Mouse (Mus musculus) midbrain, embryonic 12.5 days (tissue): ENCODE data around the gene Slc7a14. TPM values are rescaled to one million over a fixed set of nuclear protein-coding genes. Genes with fewer than 3 reads are reported as not detected.
"Not testable (repeated sequence)": the region's sequence is repeated elsewhere in the genome, so short reads cannot be mapped to it uniquely, and the experiment has no call there.

Experiments
- ATAC-seq: fragments of 200-750 bp; cut with Nextera tagmentation; 2 replicates; pipeline ENCODE4 v1.8.0; 2017; ENCODE audit warnings: low read depth, moderate TSS enrichment, moderate library complexity; ENCODE audit not compliant: low FRiP score
- H3K27ac ChIP-seq: fragments of 300-500 bp; sonication (generic); replicated peaks from 2 replicates; pipeline ENCODE4 v1.5.1; 2016; ENCODE audit warnings: mild to moderate bottlenecking
- H3K27me3 ChIP-seq: fragments of 300-500 bp; sonication (generic); 2 replicates; pipeline ENCODE4 v1.6.1; 2016; ENCODE audit warnings: mild to moderate bottlenecking
- H3K36me3 ChIP-seq: fragments of 300-500 bp; sonication (generic); 2 replicates; pipeline ENCODE4 v1.6.1; 2016
- H3K4me1 ChIP-seq: fragments of 300-500 bp; sonication (generic); 2 replicates; pipeline ENCODE4 v1.6.1; 2016
- H3K4me2 ChIP-seq: fragments of 300-500 bp; sonication (generic); replicated peaks from 2 replicates; pipeline ENCODE4 v1.6.1; 2016; ENCODE audit warnings: mild to moderate bottlenecking, moderate library complexity
- H3K4me3 ChIP-seq: fragments of 300-500 bp; sonication (generic); 2 replicates; pipeline ENCODE4 v1.5.1; 2016; ENCODE audit warnings: mild to moderate bottlenecking
- H3K9ac ChIP-seq: fragments of 300-500 bp; sonication (generic); replicated peaks from 2 replicates; pipeline ENCODE4 v1.6.1; 2016; ENCODE audit warnings: mild to moderate bottlenecking, moderate library complexity
- H3K9me3 ChIP-seq: fragments of 300-500 bp; sonication (generic); 2 replicates; pipeline ENCODE4 v1.6.1; 2016; ENCODE audit warnings: mild to moderate bottlenecking
- WGBS: fragments of 180-500 bp; shearing (Covaris S2); methylation state at CpG from one replicate; pipeline ENCODE4 v1.1.7; 2016; 5-methylcytosine and 5-hydroxymethylcytosine counted together
- polyA plus RNA-seq: library from polyadenylated mRNA; unstranded; fragments of >200 nt; fragmentation: Nextera tagmentation; extraction: Ambion mirVana; gene quantifications from 2 replicates; pipeline ENCODE4 v1.2.1, GENCODE M21; 2016

The Slc7a14 gene
- polyA plus RNA-seq, 1 experiment from 2014 or later: 1.2 TPM

- H3K4me3 ChIP-seq: no peak overlapping the region
- H3K4me1 ChIP-seq: no peaks in the 10 kb centered on the region
- WGBS: 80% methylated on average over 3 of the region's 3 CpGs
- H3K27ac ChIP-seq: no peak overlapping the region
- ATAC-seq: no peak
- no peaks in the 10 kb centered on the region for H3K36me3 ChIP-seq
- H3K9me3 ChIP-seq: no peaks in the 10 kb centered on the region
- no peaks in the 10 kb centered on the region for H3K27me3 ChIP-seq
- H3K9ac ChIP-seq: no peak overlapping the region
- H3K4me2 ChIP-seq: no peak overlapping the region
Observed at GRCm38 (mm10) chr3:31287421-31287948, 22.7 kb downstream of the Slc7a14 start.

GRCm38 (mm10) chr3:31281116-31281515 is 29.1 kb downstream of the Slc7a14 start:
- no peak for ATAC-seq
- 64% methylated on average over 2 of the region's 2 CpGs for WGBS

GRCm38 (mm10) chr3:31274875-31275274 is 35.3 kb downstream of the Slc7a14 start:
- H3K9ac ChIP-seq: no peak overlapping the region
- no peak for ATAC-seq
- H3K4me2 ChIP-seq: no peak overlapping the region
- no peaks in the 10 kb centered on the region for H3K36me3 ChIP-seq
- no peaks in the 10 kb centered on the region for H3K27me3 ChIP-seq
- WGBS: 72% methylated on average over 2 of the region's 2 CpGs
- no peaks in the 10 kb centered on the region for H3K9me3 ChIP-seq
- H3K4me3 ChIP-seq: no peak overlapping the region
- no peaks in the 10 kb centered on the region for H3K4me1 ChIP-seq
- H3K27ac ChIP-seq: no peak overlapping the region

More at GRCm38 (mm10) chr3:31281116-31281515, 29.1 kb downstream of the Slc7a14 start:
- no peak overlapping the region for H3K4me3 ChIP-seq
- H3K9me3 ChIP-seq: no peaks in the 10 kb centered on the region
- H3K36me3 ChIP-seq: no peaks in the 10 kb centered on the region
- no peak overlapping the region for H3K27ac ChIP-seq
- H3K9ac ChIP-seq: no peak overlapping the region
- H3K4me1 ChIP-seq: no peaks in the 10 kb centered on the region
- no peaks in the 10 kb centered on the region for H3K27me3 ChIP-seq
- no peak overlapping the region for H3K4me2 ChIP-seq

- H3K9me3 ChIP-seq, H3K9ac ChIP-seq, H3K4me3 ChIP-seq, ATAC-seq, H3K4me1 ChIP-seq, H3K27me3 ChIP-seq, H3K36me3 ChIP-seq, H3K4me2 ChIP-seq, H3K27ac ChIP-seq: not testable (repeated sequence)
Observed at GRCm38 (mm10) chr3:31273247-31273646, 36.9 kb downstream of the Slc7a14 start.

GRCm38 (mm10) chr3:31272635-31273034 is 37.5 kb downstream of the Slc7a14 start:
- 80% methylated on average over 2 of the region's 2 CpGs for WGBS
- Histone ChIP-seq H3K4me1 (0 out of 2 replicates have a peak, but pooled peaks cover 3% of the 10 kb centered on the region), H3K9ac (no peak overlapping the region), H3K27me3 (no peaks in the 10 kb centered on the region), H3K4me2 (no peak overlapping the region), H3K4me3 (no peak overlapping the region), H3K27ac (no peak overlapping the region), H3K36me3 (no peaks in the 10 kb centered on the region), H3K9me3 (no peaks in the 10 kb centered on the region)
- ATAC-seq: no peak

- no peak overlapping the region for H3K4me3 ChIP-seq
- no peak overlapping the region for H3K4me2 ChIP-seq
- 0 out of 2 replicates have a peak, but pooled peaks cover 3% of the 10 kb centered on the region for H3K4me1 ChIP-seq
- H3K27ac ChIP-seq: no peak overlapping the region
- no peaks in the 10 kb centered on the region for H3K9me3 ChIP-seq
- no peak overlapping the region for H3K9ac ChIP-seq
- no peaks in the 10 kb centered on the region for H3K36me3 ChIP-seq
- WGBS: 81% methylated on average over 4 of the region's 4 CpGs
- no peak for ATAC-seq
- H3K27me3 ChIP-seq: no peaks in the 10 kb centered on the region
Observed at GRCm38 (mm10) chr3:31269551-31270317, 40.4 kb downstream of the Slc7a14 start.

- H3K36me3 ChIP-seq: no peaks in the 10 kb centered on the region
- ATAC-seq: no peak
- no peak overlapping the region for H3K27ac ChIP-seq
- H3K4me2 ChIP-seq: no peak overlapping the region
- no peaks in the 10 kb centered on the region for H3K27me3 ChIP-seq
- WGBS: 89% methylated on average over 2 of the region's 2 CpGs
- 0 out of 2 replicates have a peak, but pooled peaks cover 3% of the 10 kb centered on the region for H3K4me1 ChIP-seq
- no peaks in the 10 kb centered on the region for H3K9me3 ChIP-seq
- H3K9ac ChIP-seq: no peak overlapping the region
- no peak overlapping the region for H3K4me3 ChIP-seq
Observed at GRCm38 (mm10) chr3:31267921-31268320, 42.3 kb downstream of the Slc7a14 start.

- no peak overlapping the region for H3K27ac ChIP-seq
- no peaks in the 10 kb centered on the region for H3K27me3 ChIP-seq
- H3K9ac ChIP-seq: no peak overlapping the region
- no peaks in the 10 kb centered on the region for H3K9me3 ChIP-seq
- peaks cover 9% of the 10 kb centered on the region; the same call in 1 of the 2 replicates for H3K4me1 ChIP-seq
- 89% methylated on average over 7 of the region's 7 CpGs for WGBS
- no peaks in the 10 kb centered on the region for H3K36me3 ChIP-seq
- no peak overlapping the region for H3K4me3 ChIP-seq
- no peak overlapping the region for H3K4me2 ChIP-seq
- no peak for ATAC-seq
Observed at GRCm38 (mm10) chr3:31266941-31267340, 43.2 kb downstream of the Slc7a14 start.

GRCm38 (mm10) chr3:31263535-31263934 is 46.6 kb downstream of the Slc7a14 start:
- Histone ChIP-seq H3K9ac (no peak overlapping the region), H3K4me2 (no peak overlapping the region), H3K36me3 (no peaks in the 10 kb centered on the region), H3K27me3 (no peaks in the 10 kb centered on the region), H3K4me3 (no peak overlapping the region), H3K9me3 (no peaks in the 10 kb centered on the region), H3K4me1 (peaks cover 23% of the 10 kb centered on the region), H3K27ac (no peak overlapping the region)
- ATAC-seq: no peak
- WGBS: 92% methylated on average over 3 of the region's 3 CpGs

- Histone ChIP-seq H3K4me3 (no peak overlapping the region), H3K27ac (no peak overlapping the region)
Observed at GRCm38 (mm10) chr3:31261418-31262014, 48.7 kb downstream of the Slc7a14 start.

GRCm38 (mm10) chr3:31260964-31261346 is 49.2 kb downstream of the Slc7a14 start:
- peaks cover 23% of the 10 kb centered on the region for H3K4me1 ChIP-seq
- 51% methylated on average over 3 of the region's 3 CpGs for WGBS
- H3K9me3 ChIP-seq: no peaks in the 10 kb centered on the region
- H3K9ac ChIP-seq: no peak overlapping the region
- no peak overlapping the region for H3K27ac ChIP-seq
- H3K36me3 ChIP-seq: no peaks in the 10 kb centered on the region
- no peak for ATAC-seq
- H3K27me3 ChIP-seq: no peaks in the 10 kb centered on the region
- H3K4me3 ChIP-seq: no peak overlapping the region
- H3K4me2 ChIP-seq: no peak overlapping the region

More at GRCm38 (mm10) chr3:31261418-31262014, 48.7 kb downstream of the Slc7a14 start:
- H3K4me2 ChIP-seq: no peak overlapping the region
- no peaks in the 10 kb centered on the region for H3K27me3 ChIP-seq
- H3K36me3 ChIP-seq: no peaks in the 10 kb centered on the region
- WGBS: 67% methylated on average over 7 of the region's 7 CpGs
- peaks cover 23% of the 10 kb centered on the region for H3K4me1 ChIP-seq
- no peak for ATAC-seq
- H3K9me3 ChIP-seq: no peaks in the 10 kb centered on the region
- H3K9ac ChIP-seq: no peak overlapping the region

GRCm38 (mm10) chr3:31260329-31260963 is 49.7 kb downstream of the Slc7a14 start:
- Histone ChIP-seq H3K9ac (no peak overlapping the region), H3K4me2 (no peak overlapping the region), H3K27me3 (no peaks in the 10 kb centered on the region), H3K36me3 (no peaks in the 10 kb centered on the region), H3K4me1 (peaks cover 23% of the 10 kb centered on the region), H3K4me3 (no peak overlapping the region), H3K9me3 (no peaks in the 10 kb centered on the region), H3K27ac (no peak overlapping the region)
- peak; percentile 70 for ATAC-seq
- 18% methylated on average over 7 of the region's 7 CpGs for WGBS
